Mouse (Mus musculus) lung, postnatal 25 days (tissue): Measurements from ENCODE around the gene Nanos2.

Source experiments
- DNase-seq: peaks from one replicate; pipeline ENCODE4 v3.0.0; 2022; ENCODE audit warnings: low spot score

The Nanos2 gene

DNA sequence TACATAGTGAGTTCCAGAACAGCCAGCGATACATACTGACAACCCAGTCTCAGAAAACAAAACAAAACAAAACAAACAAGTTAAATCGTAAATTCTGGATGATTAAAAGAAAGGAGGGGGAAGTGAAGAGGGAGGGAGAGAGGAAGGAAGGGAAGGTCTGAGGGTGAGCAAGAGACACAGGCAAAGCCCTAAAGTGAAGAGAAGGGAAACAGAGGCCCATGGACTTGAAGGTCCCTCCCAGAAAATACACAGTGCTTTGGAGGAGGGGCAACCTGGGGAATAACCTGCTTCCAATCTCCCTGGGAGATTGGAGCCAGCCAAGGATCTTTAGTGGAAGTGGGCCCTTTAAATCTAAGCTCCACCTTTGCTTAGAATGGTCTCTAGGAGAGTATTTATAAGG lies at the start of gene Nanos2:
Nanos2 (plus strand) TSS at position 301 of the 400 bp plus-strand sequence.
- no peak for DNase-seq

DNA sequence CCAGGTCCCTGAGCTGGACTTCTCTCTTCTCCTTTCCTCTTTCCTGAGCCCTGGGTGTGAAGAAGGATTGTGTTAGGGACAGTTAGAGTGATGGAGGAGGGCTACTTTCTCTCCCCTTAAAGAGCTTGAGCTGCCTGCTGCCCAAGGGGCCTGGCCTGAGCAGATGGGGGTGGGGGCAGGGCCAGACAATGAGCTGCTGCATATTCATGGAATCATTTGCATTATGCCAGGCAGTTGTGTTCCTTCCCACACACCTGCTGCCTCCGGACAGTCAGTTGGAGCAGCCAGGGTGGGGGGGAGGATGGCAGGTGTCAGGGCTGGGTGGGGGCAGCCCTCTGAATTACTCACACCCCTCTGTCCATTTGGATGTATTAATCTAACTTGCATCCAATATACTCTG lies 44.8 kb upstream of the Nanos2 start:
- no peak for DNase-seq

DNA sequence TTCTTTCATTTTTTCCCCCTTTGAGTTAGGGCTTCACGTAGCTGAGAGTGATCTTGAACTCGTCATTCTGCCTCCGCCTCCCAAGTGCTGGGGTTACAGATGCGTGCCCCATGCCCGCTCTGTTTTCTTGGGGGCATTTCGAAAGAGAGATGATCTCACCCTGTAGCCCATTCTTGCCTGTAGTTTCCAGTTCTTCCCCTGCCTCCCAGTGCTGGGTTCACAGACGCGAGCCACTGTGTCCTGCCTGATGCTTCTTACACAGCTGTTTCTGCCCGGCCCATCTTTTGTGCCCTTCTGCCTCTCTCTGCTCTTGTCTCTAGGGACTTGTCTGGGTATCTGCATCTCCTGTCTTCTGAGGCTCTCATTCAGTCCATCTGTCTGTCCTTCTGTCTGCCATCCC lies 44.4 kb upstream of the Nanos2 start:
- no peak for DNase-seq

DNA sequence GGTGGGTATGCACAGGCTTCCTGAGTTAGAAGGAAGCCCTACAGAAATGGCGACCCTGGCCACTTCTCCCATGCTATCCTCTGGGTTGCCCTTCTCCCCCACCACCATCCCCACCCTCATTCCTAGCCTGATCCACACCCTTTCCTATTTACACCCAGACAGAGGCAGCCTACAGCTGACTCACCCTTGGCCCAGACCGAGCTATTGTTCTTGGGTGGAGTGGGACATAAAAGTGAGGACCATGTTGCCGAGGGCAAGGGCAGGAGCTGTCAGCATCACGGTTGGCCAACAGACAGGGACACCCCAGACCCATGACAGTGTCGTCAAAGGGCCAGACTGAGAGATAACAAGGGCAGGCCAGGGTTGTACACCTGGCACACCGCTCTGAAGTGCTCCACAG lies 39.0 kb upstream of the Nanos2 start:
- peak; percentile 87 for DNase-seq

GRCm38 (mm10) chr7:18949781-18950522 lies 37.2 kb upstream of the Nanos2 start:
- no peak for DNase-seq

DNA sequence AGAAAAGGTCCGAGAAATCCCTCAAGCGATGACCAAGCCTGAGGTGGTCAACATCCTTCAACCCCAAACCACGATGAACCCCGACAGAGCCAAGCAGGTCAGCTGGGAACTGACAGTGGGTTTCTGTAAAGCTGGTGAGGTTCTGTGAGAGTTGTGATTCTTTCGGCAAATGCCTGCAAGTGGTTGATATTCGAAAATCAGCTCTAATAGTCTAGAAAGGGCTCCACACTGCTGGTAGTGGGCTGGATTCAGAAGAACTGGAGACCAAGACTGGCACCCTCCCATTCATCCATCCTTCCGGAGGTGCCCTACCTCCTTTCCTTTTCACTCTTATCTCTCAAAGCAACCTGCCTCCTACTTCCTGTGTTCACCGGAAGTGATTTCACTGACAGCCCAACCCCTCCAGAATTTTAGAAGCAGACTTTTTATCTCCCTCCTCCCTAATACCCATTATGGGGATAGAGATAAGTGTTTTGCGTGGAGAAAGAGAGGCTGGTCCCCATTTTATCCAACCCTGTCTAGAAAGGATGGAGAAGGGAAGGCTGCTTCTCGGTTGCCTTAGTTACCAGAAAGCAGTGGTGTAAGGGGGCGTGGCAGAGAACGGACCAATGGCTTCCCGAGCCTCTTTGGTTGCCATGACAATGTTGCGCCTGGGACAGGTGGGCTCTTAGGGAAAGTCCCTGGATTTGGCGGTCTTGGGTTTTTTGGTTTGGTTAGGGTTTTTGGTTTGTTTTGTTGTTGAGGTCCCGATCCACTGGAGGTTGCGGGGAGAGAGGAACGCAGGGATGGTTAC lies 36.5 kb upstream of the Nanos2 start:
- DNase-seq: no peak

GRCm38 (mm10) chr7:18951397-18951796 lies 35.8 kb upstream of the Nanos2 start:
- no peak for DNase-seq

- peak; percentile 37 for DNase-seq
Measured at GRCm38 (mm10) chr7:18957569-18958383, 29.4 kb upstream of the Nanos2 start.

DNA sequence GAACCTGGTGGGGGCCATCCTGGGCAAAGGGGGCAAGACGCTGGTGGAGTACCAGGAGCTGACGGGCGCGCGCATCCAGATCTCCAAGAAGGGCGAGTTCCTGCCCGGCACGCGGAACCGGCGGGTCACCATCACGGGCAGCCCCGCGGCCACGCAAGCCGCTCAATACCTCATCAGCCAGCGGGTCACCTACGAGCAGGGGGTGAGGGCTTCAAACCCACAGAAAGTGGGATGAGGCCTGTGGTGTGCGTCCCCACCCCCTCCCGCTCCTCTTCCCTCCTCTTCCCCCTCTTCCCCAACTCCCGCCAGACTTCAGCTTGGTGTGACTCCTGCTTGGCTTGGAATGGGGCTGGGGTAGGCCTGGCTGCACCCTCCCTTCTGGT lies 28.8 kb upstream of the Nanos2 start:
- DNase-seq: no peak

- peak; percentile 67 for DNase-seq
Measured at GRCm38 (mm10) chr7:18959446-18959845, 27.8 kb upstream of the Nanos2 start.

DNA sequence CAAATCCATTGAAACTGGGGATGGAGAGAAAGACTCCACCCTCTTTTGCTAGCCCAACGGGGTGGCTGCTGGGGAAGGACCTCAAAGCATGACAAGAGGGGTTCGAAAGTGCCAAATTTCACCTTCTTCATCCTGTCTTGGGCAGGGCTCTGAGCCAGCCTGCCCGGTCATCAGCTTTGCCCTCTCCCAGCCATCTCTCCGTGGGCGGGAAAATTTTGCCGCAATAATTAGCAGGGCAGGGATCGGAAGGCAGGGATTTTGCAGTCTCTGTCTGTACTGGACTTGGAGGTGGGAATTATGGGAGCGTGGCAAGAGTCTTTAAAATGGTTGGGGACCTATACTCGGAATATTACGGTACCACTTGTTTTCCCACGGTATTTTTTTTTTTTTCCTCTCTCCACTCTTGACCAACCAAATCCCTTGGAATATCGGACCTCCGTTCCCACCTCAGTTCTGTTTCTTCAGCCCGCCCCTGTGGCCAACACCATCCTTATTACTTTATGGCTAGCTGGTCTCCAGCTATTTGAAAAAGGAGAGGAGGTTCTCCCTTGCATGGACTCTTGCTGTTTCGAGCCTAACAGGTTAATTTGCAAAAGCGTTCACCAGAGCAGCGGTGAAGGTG lies 24.9 kb upstream of the Nanos2 start:
- no peak for DNase-seq

DNA sequence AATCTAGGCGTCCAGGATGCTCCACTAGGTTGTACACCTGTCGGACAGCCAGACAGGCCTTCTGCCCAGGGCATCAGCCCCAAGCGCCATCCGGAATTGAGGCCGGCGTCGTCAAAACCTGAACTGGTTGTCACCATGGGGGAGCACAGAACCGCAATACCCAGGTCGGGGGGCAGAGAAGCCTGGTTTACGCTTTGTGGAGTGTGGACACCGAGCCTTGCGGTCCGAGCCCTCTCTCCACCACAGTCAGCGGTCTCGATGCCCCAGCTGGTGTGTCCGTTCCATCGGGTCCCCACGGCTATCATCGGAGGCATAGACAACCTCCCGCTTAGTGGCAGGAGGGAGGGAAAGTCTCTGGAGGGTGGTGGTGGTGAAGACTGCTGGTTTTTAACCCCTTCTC lies 24.4 kb upstream of the Nanos2 start:
- no peak for DNase-seq

DNA sequence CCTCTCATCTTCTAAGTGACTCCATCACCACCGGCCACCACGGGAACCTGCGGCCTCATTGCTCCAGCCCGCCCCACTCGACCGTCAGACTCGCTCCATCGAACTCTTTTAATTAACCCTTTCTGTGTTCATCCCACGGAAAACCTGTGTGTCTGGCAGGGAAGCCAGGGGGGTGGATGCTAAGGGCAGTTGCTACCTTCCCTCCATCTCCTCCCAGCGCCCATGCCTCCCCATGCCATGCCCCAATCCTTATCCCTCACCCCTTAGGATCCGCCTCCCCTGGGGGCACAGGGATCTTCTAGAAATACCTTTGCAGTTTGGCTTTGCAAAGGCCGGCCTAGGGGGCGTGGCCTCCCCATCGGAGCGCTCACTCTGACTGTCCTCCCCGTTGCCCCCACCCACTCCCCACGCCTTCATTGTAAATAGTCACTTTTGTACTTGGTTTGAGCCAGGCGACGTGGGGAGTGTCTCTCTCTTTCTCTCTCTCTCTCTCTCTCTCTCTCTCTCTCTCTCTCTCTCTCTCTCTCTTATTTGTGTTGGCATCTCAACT lies 23.8 kb upstream of the Nanos2 start:
- no peak for DNase-seq

- no peak for DNase-seq
Measured at GRCm38 (mm10) chr7:18965312-18965711, 21.9 kb upstream of the Nanos2 start.

DNA sequence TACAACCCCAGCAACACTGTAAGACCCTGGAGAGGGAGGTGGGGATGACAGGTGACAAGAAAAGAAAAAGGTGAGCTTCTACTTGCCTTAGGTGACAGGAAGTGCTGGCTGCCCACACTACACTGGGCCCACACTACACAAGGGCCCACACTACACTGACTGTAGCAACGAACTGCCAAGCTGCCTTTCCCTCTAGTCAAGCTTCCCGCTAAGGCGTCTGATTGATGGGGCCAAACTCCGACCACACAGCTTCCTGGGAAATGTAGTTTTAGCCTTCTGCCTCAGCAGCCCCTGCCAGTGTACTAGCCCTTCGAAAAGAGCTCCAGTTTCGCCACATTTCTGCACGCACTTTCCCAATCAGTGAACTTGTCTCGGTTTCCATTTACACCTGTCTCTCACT lies 19.6 kb upstream of the Nanos2 start:
- DNase-seq: no peak

DNA sequence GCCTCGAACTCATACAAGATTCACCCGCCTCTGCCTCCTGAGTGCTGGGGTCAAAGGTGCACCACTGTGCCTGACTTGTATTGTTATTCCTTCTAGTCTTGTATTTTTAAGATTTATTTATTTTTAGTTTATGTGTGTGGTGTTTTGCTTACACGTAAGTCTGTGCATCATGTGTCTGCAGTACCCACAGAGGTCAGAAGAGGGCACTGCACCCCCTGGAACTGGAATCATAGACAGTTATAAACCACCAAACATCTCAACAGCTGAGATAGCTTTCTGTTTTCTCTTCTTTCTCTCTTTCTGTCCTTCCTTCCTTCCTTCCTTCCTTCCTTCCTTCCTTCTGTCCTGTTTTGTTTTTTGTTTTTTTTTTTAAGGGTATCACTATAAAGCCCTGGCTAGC lies 16.2 kb upstream of the Nanos2 start:
- no peak for DNase-seq

- DNase-seq: no peak
Measured at GRCm38 (mm10) chr7:18978381-18978780, 8.8 kb upstream of the Nanos2 start.

DNA sequence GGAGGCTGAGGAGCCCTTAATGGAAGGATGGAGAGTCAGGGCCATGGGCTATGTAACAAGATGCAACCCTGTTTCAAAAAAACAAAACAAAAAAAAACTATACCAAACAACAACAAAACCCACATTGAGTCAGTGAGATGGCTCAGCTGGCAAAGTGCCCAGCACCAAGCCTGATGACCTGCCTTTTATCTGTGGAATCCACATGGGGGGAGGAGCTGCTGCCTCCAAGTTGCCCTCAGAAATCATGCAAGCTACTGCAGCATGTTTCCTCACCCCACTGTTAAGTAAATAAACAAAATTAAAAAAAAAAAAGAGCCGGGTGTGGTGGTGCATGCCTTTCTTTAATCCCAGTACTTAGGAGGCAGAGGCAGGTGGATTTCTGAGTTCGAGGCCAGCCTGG lies 697 bp upstream of the Nanos2 start:
- no peak for DNase-seq

DNA sequence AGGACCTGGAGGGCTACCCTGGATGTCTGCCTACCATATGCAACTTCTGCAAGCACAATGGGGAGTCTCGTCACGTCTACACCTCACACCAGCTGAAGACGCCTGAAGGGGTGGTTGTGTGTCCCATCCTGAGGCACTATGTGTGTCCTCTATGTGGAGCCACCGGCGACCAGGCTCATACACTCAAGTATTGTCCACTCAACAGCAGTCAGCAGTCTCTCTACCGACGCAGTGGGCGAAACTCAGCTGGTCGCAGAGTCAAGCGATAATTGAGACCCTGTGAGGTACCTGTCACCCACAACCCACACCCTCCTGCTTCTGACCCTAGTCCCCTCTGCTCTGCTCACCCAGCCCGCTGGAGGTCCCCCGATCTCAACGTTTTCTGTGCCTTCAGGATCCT lies 547 bp downstream of the Nanos2 start:
- no peak for DNase-seq

DNA sequence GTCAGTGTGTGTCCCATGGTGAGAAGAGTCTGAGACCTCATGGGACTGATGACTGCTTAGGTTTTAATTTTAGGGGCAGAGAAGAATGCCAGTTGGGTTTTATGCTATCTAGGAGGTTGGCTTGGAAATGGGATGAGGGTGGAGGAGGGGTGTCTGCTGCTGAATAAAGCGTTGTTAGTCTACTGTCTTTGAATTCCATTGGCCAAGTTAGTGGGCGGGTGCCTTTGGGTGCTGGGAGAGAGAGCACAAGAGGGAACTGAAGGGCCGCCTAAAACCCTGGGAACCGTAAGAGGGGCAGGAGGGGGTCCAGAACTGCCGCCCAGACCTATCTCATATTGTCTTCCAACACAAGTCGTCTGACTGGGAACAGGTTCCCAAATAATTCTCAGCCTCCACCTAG lies 1.6 kb downstream of the Nanos2 start:
- DNase-seq: no peak

- no peak for DNase-seq
Measured at GRCm38 (mm10) chr7:18989995-18990394, 2.8 kb downstream of the Nanos2 start.
